Mouse (Mus musculus): Measurements from ENCODE around the gene Mapk8ip1. TPM values are rescaled to one million over a fixed set of nuclear protein-coding genes. Genes with fewer than 3 reads are reported as not detected.

Mapk8ip1 gene
- total and polyA plus RNA-seq, 2 experiments = 0.65 to 1.6 TPM

DNA sequence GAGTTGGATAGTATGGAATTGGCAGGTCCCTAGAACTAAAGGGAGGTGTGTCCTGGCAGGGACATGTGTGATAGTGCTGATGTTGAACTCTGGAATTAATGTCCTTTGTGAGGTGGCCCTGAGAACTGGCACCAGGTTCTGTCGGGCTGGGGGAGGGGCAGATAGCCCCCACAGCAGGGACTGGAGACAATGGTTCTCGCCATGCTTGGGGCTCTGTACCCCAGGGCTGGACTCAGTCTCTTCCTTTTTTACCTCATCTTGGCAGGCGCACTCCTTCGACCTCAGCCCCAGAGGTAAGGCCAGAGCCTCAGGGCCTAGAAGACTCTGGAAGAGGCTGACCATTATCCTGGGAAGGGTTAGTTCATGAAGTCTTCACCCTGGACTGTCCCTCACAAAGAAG, 18.3 kb downstream of the Mapk8ip1 start:
- Histone ChIP-seq H3K4me3 (ENCODE audit: insufficient read depth, low read depth, low read length) (no peak overlapping the region), H3K4me1 (ENCODE audit: control insufficient read depth, insufficient read depth, low read length) (no peaks in the 10 kb centered on the region), H3K27me3 (ENCODE audit: control insufficient read depth, insufficient read depth, low read length) (no peaks in the 10 kb centered on the region), H3K36me3 (ENCODE audit: control insufficient read depth, insufficient read depth, low read length) (peaks cover 22% of the 10 kb centered on the region), H3K79me2 (ENCODE audit: control insufficient read depth, insufficient read depth, low read length) (no peaks in the 10 kb centered on the region), H3K9ac (ENCODE audit: low read depth, low read length) (no peak overlapping the region), H3K27ac (replicated peaks; ENCODE audit: insufficient read depth, low read depth, low read length) (no peak overlapping the region)
- no peak for DNase-seq (ENCODE audit: extremely low read depth, low read depth, low spot score)
- TF ChIP-seq CTCF (IDR thresholded peaks at IDR 0.05; ENCODE audit: low read depth, low read length) = no peak
- TF ChIP-seq POLR2A (IDR thresholded peaks at IDR 0.05; ENCODE audit: extremely low read depth, insufficient read depth, low read length) = no peak
- 90% methylated on average over 4 of the region's 4 CpGs for WGBS

DNA sequence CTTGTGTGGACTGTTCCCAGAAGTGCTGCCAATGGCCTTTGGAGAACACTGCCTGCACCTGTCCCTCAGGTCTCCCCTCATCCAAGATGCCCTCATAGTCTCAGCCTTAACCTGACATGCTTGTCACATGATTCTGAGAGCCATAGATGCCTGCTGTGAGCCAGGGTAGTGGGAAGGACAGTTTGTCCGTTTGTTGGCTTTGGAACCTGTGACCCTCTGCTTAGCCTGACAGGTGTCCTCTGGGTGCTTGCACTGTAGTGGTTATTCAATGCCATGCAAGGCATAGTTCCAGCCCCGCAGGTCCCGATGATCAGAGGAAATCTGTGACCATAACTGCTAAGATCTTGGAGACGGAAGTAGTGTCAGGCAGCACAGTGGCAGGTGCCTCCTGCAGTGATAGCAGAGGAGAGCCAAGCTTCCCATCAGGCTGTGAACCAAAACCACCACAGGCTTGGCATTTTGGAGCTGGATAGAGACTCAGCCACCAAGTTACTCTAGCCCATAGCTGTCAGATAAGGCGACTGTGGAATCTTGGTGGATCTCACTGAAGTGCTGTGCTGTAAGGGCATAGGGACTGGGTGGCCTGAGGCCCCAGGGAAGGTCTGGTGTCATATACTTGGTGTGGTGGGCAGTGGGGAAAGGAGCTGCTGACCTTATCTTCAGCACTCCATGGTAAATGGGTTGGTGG, 19.0 kb downstream of the Mapk8ip1 start, which contains the start of gene 1700029I15Rik:
TSS of gene 1700029I15Rik (plus strand) at position 638 of the 688 bp plus-strand sequence.
- WGBS = 81% methylated on average over 5 of the region's 5 CpGs
- no peaks in the 10 kb centered on the region for H3K79me2 ChIP-seq (ENCODE audit: control insufficient read depth, insufficient read depth, low read length)
- TF ChIP-seq CTCF (IDR thresholded peaks at IDR 0.05; ENCODE audit: low read depth, low read length) = no peak
- no peak for TF ChIP-seq POLR2A (IDR thresholded peaks at IDR 0.05; ENCODE audit: extremely low read depth, insufficient read depth, low read length)
- H3K27ac ChIP-seq (replicated peaks; ENCODE audit: insufficient read depth, low read depth, low read length) = no peak within 1 kb of the TSS
- peaks cover 25% of the 10 kb centered on the region for H3K36me3 ChIP-seq (ENCODE audit: control insufficient read depth, insufficient read depth, low read length)
- no peak within 1 kb of the TSS for H3K9ac ChIP-seq (ENCODE audit: low read depth, low read length)
- no peaks in the 10 kb centered on the region for H3K4me1 ChIP-seq (ENCODE audit: control insufficient read depth, insufficient read depth, low read length)
- H3K4me3 ChIP-seq (ENCODE audit: insufficient read depth, low read depth, low read length) = no peak within 1 kb of the TSS
- DNase-seq (ENCODE audit: extremely low read depth, low read depth, low spot score) = no peak
- H3K27me3 ChIP-seq (ENCODE audit: control insufficient read depth, insufficient read depth, low read length) = no peaks in the 10 kb centered on the region

DNA sequence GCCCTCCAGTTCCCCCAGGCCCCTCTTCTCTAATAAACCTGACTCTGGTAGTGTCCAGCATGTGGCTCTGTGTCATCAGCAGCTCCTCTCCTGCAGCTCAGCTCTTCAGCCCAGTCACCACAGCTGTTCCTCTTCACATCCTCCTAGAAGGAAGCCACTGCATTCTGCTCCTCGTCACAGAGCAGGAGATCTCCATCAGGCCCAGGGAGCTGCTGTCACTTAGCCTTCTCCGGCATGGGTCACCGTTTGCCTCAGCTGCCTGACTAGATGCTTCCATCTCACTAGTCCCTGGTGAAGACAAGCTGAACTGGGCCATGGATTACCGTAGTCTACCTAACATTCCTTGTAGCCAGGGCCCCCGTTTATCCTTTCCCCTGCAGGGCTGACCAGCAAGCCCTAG, 19.9 kb downstream of the Mapk8ip1 start:
- Histone ChIP-seq H3K4me3 (ENCODE audit: insufficient read depth, low read depth, low read length) (no peak overlapping the region), H3K36me3 (ENCODE audit: control insufficient read depth, insufficient read depth, low read length) (peaks cover 25% of the 10 kb centered on the region), H3K4me1 (ENCODE audit: control insufficient read depth, insufficient read depth, low read length) (0 out of 2 replicates have a peak, but pooled peaks cover 4% of the 10 kb centered on the region), H3K9ac (ENCODE audit: low read depth, low read length) (no peak overlapping the region), H3K27me3 (ENCODE audit: control insufficient read depth, insufficient read depth, low read length) (no peaks in the 10 kb centered on the region), H3K79me2 (ENCODE audit: control insufficient read depth, insufficient read depth, low read length) (peaks cover 1% of the 10 kb centered on the region; the same call in 1 of the 2 replicates), H3K27ac (replicated peaks; ENCODE audit: insufficient read depth, low read depth, low read length) (no peak overlapping the region)
- DNase-seq (ENCODE audit: extremely low read depth, low read depth, low spot score) = no peak
- TF ChIP-seq POLR2A (IDR thresholded peaks at IDR 0.05; ENCODE audit: extremely low read depth, insufficient read depth, low read length) = no peak
- 89% methylated on average over 5 of the region's 5 CpGs for WGBS

DNA sequence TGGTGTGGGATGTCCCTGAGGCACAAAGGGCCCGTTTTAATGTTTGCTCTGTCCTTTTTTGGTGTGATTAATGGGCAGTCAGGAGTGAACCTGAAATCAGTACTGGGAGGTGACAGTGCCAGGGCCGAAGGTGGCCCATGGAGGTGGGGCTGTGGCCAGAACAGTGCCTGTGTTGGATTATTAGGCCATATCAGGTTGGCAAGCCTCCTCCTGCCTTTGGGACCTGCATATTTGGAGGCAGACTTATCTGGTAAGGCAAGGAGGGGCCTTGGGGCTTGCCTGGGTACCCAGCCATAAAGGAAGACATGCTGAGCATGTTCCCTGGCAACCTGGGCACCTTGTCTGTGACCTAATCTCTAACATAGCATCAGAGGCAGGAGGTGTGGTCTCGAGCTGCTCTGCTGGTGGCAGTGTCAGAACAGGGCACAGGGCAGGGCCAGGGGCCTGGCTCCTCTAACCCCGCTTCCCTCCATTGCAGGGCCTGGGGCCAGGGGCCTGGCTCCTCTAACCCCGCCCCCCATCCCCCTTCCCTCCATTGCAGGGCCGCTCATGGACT, 20.5 kb downstream of the Mapk8ip1 start:
- TF ChIP-seq CTCF (IDR thresholded peaks at IDR 0.05; ENCODE audit: low read depth, low read length) = no peak
- no peak for TF ChIP-seq POLR2A (IDR thresholded peaks at IDR 0.05; ENCODE audit: extremely low read depth, insufficient read depth, low read length)
- Histone ChIP-seq H3K79me2 (ENCODE audit: control insufficient read depth, insufficient read depth, low read length) (peaks cover 6% of the 10 kb centered on the region; the same call in 1 of the 2 replicates), H3K9ac (ENCODE audit: low read depth, low read length) (no peak overlapping the region), H3K27ac (replicated peaks; ENCODE audit: insufficient read depth, low read depth, low read length) (no peak overlapping the region), H3K36me3 (ENCODE audit: control insufficient read depth, insufficient read depth, low read length) (peaks cover 25% of the 10 kb centered on the region), H3K27me3 (ENCODE audit: control insufficient read depth, insufficient read depth, low read length) (no peaks in the 10 kb centered on the region), H3K4me1 (ENCODE audit: control insufficient read depth, insufficient read depth, low read length) (0 out of 2 replicates have a peak, but pooled peaks cover 4% of the 10 kb centered on the region), H3K4me3 (ENCODE audit: insufficient read depth, low read depth, low read length) (no peak overlapping the region)
- peak; percentile 83 for DNase-seq (ENCODE audit: extremely low read depth, low read depth, low spot score)
- WGBS = 53% methylated on average over 6 of the region's 6 CpGs

DNA sequence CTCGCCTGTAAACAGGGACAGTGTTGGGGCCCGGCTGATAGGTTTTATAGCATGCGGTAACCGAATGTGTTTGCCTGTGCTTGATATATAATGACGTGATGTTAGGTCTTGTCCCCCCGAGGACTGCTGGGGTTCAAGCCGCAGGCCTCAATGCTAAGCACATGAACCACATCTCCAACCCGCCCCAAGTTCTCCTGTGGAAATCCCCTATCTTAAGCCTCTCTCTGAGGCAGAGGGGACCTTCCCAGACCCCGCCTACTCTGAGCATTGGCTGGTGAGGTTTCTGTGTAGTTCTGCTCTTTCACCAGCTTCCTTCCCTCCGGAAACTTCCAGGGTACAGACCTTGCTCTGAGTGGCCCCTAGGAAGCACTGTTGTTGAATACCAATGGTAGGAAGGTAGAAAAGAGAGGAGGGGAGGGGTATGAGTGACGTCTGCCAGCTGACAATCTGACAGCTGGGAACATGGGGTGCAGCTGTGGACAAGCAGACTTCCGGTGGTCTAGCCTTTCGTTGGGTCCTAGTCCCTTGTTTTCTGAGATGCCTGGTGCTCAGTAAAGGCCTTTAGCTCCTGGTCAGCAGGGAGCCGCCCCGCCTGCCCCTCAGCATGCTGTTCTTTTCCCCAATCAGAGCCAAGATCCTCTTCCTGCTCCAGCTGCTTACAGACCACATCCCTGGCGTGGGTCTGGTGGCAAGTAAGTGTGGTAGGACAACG, 21.1 kb downstream of the Mapk8ip1 start:
- H3K27me3 ChIP-seq (ENCODE audit: control insufficient read depth, insufficient read depth, low read length) = no peaks in the 10 kb centered on the region
- no peak for TF ChIP-seq POLR2A (IDR thresholded peaks at IDR 0.05; ENCODE audit: extremely low read depth, insufficient read depth, low read length)
- TF ChIP-seq CTCF (IDR thresholded peaks at IDR 0.05; ENCODE audit: low read depth, low read length) = no peak
- peaks cover 25% of the 10 kb centered on the region for H3K36me3 ChIP-seq (ENCODE audit: control insufficient read depth, insufficient read depth, low read length)
- WGBS = 79% methylated on average over 17 of the region's 17 CpGs
- no peak overlapping the region for H3K27ac ChIP-seq (replicated peaks; ENCODE audit: insufficient read depth, low read depth, low read length)
- H3K9ac ChIP-seq (ENCODE audit: low read depth, low read length) = no peak overlapping the region
- peaks cover 6% of the 10 kb centered on the region; the same call in 1 of the 2 replicates for H3K79me2 ChIP-seq (ENCODE audit: control insufficient read depth, insufficient read depth, low read length)
- no peak overlapping the region for H3K4me3 ChIP-seq (ENCODE audit: insufficient read depth, low read depth, low read length)
- DNase-seq (ENCODE audit: extremely low read depth, low read depth, low spot score) = no peak
- H3K4me1 ChIP-seq (ENCODE audit: control insufficient read depth, insufficient read depth, low read length) = 0 out of 2 replicates have a peak, but pooled peaks cover 4% of the 10 kb centered on the region
